Mouse (Mus musculus) limb, embryonic 12.5 days (tissue): ENCODE measurements around the gene Mfap4. TPM values are rescaled to one million over a fixed set of nuclear protein-coding genes. Genes with fewer than 3 reads are reported as not detected.

Experiments used
- ATAC-seq: fragments of 200-750 bp; cut with Nextera tagmentation; 2 replicates; pipeline ENCODE4 v1.8.0; 2017; ENCODE audit warnings: low read depth, moderate TSS enrichment; ENCODE audit not compliant: insufficient number of reproducible peaks, insufficient read depth, low FRiP score, low TSS enrichment
- H3K27ac ChIP-seq: fragments of 300-500 bp; sonication (generic); 2 replicates; pipeline ENCODE4 v1.5.1; 2016; ENCODE audit warnings: mild to moderate bottlenecking, moderate library complexity
- H3K27me3 ChIP-seq: fragments of 300-500 bp; sonication (generic); 2 replicates; pipeline ENCODE4 v1.6.1; 2016; ENCODE audit warnings: mild to moderate bottlenecking, moderate library complexity
- H3K36me3 ChIP-seq: fragments of 300-500 bp; sonication (generic); 2 replicates; pipeline ENCODE4 v1.6.1; 2016; ENCODE audit warnings: mild to moderate bottlenecking, moderate library complexity
- H3K4me1 ChIP-seq: fragments of 300-500 bp; sonication (generic); replicated peaks from 2 replicates; pipeline ENCODE4 v1.6.1; 2016
- H3K4me2 ChIP-seq: fragments of 300-500 bp; sonication (generic); 2 replicates; pipeline ENCODE4 v1.6.1; 2016; ENCODE audit warnings: mild to moderate bottlenecking, moderate library complexity
- H3K4me3 ChIP-seq: fragments of 300-500 bp; sonication (generic); replicated peaks from 2 replicates; pipeline ENCODE4 v1.5.1; 2016; ENCODE audit warnings: mild to moderate bottlenecking
- H3K9ac ChIP-seq: fragments of 300-500 bp; sonication (generic); replicated peaks from 2 replicates; pipeline ENCODE4 v1.6.1; 2016; ENCODE audit warnings: mild to moderate bottlenecking, moderate library complexity
- H3K9me3 ChIP-seq: fragments of 300-500 bp; sonication (generic); 2 replicates; pipeline ENCODE4 v1.6.1; 2016; ENCODE audit warnings: mild to moderate bottlenecking, moderate library complexity
- WGBS: fragments of 180-500 bp; shearing (Covaris S2); methylation state at CpG from one replicate; pipeline ENCODE4 v1.1.7; 2016; 5-methylcytosine and 5-hydroxymethylcytosine counted together
- polyA plus RNA-seq: library from polyadenylated mRNA; unstranded; fragments of >200 nt; fragmentation: Nextera tagmentation; extraction: Ambion mirVana; gene quantifications from 2 replicates; pipeline ENCODE4 v1.2.1, GENCODE M21; 2016

Gene Mfap4
- polyA plus RNA-seq, 1 experiment from 2014 or later = 198 TPM

DNA sequence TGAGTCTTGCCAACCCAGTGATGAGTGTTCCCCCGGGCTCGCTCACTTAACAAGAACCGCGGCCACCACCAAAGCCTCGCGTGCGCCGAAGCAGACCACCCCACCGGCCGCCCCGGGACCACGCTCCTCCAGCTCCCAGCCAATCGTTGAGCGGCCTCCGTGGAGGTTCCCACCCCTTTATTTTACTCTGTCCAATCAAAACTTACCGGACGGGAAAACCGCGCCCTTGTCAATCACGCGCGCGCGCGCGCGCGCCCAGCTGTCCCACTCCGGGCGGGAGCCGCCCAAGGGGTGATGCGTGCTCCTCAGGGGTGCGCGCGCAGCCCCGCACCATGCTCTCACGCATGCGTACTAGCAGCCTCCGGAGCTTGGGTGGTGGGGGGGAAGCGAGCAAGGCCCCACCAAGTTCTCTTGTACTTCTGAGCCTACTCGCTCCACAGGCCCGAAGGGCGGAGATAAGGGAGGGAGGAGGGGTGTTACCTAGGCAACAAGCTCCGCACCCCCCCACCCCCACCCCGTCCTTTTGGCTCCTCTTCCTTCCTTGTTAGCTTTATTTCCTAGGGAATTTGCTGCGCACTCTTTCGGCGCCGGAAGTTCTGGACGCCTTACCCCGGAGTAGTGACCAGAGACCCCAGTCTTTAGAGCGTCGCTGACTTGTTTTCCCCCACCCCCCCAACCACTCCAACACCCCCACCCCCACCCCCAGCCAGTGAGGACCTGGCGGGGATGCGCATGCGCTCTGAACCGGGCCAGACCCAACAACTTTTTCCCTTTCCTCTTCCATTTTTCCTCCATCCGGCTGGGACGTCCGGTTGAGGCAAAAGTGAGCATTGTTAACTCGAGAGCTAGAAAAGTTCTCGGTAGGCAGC, 9.1 kb downstream of the Mfap4 start, which contains the start of gene Mapk7:
Gene Mapk7, minus strand, starts transcription at position 278 of the 869 bp plus-strand sequence.
- under 1% methylated on average over 62 of the region's 62 CpGs for WGBS
- H3K9me3 ChIP-seq = no peaks in the 10 kb centered on the region
- peak within 1 kb of the TSS; percentile 90 for H3K27ac ChIP-seq
- peak; percentile 94 for ATAC-seq
- H3K4me2 ChIP-seq = peak within 1 kb of the TSS; percentile 81
- H3K4me3 ChIP-seq = peak within 1 kb of the TSS; percentile 87
- no peaks in the 10 kb centered on the region for H3K27me3 ChIP-seq
- H3K36me3 ChIP-seq = peaks cover 37% of the 10 kb centered on the region
- peak within 1 kb of the TSS; percentile 85 for H3K9ac ChIP-seq
- peaks cover 19% of the 10 kb centered on the region for H3K4me1 ChIP-seq

DNA sequence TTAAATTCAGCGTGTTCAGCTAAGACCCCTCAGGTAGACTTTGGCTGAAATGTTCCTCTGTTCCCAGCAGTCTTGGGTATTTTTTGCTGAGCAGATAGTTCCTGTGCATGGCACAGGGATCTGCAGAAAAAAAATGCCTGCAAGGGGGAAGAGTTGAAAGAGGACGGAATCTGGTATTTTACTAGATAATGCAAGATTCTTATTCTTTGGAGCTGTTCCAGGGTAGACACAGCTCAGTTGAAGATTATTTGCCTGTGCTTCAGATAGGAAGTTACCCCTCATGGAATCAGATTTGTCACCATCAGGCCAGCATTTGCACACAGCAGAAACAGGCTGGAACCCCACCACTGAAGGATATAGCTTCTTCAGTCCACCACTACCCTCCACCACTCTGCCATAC, 10.3 kb downstream of the Mfap4 start:
- WGBS = 91% methylated on average over 2 of the region's 2 CpGs
- Histone ChIP-seq H3K4me3 (no peak overlapping the region), H3K4me2 (no peak overlapping the region), H3K27me3 (no peaks in the 10 kb centered on the region), H3K9ac (no peak overlapping the region), H3K36me3 (peaks cover 25% of the 10 kb centered on the region), H3K9me3 (no peaks in the 10 kb centered on the region), H3K4me1 (peaks cover 18% of the 10 kb centered on the region), H3K27ac (peak overlapping the region; percentile 90; the same call in 1 of the 2 replicates)
- no peak for ATAC-seq

- H3K4me3 ChIP-seq = no peak overlapping the region
- H3K27me3 ChIP-seq = no peaks in the 10 kb centered on the region
- WGBS = 78% methylated on average over 1 of the region's 1 CpGs
- H3K9ac ChIP-seq = no peak overlapping the region
- no peak for ATAC-seq
- H3K4me2 ChIP-seq = no peak overlapping the region
- H3K9me3 ChIP-seq = no peaks in the 10 kb centered on the region
- no peak overlapping the region for H3K27ac ChIP-seq
- H3K4me1 ChIP-seq = peaks cover 13% of the 10 kb centered on the region
- peaks cover 6% of the 10 kb centered on the region for H3K36me3 ChIP-seq
Observed at GRCm38 (mm10) chr11:61497490-61497889, 12.3 kb downstream of the Mfap4 start.

GRCm38 (mm10) chr11:61498736-61499504, 13.7 kb downstream of the Mfap4 start:
- H3K9me3 ChIP-seq = no peaks in the 10 kb centered on the region
- no peaks in the 10 kb centered on the region for H3K27me3 ChIP-seq
- no peak overlapping the region for H3K4me3 ChIP-seq
- H3K27ac ChIP-seq = 0 out of 2 replicates have a peak overlapping the region, but pooled peaks have one; percentile 29
- H3K9ac ChIP-seq = no peak overlapping the region
- peaks cover 9% of the 10 kb centered on the region for H3K4me1 ChIP-seq
- no peak overlapping the region for H3K4me2 ChIP-seq
- WGBS = 58% methylated on average over 6 of the region's 6 CpGs
- ATAC-seq = no peak
- H3K36me3 ChIP-seq = no peaks in the 10 kb centered on the region

- Histone ChIP-seq H3K27me3 (no peaks in the 10 kb centered on the region), H3K4me2 (no peak overlapping the region), H3K9ac (no peak overlapping the region), H3K4me1 (peaks cover 25% of the 10 kb centered on the region), H3K27ac (peak overlapping the region; percentile 50), H3K36me3 (0 out of 2 replicates have a peak, but pooled peaks cover 6% of the 10 kb centered on the region), H3K4me3 (peak overlapping the region; percentile 59; the same call in 1 of the 2 replicates), H3K9me3 (no peaks in the 10 kb centered on the region)
- 42% methylated on average over 8 of the region's 8 CpGs for WGBS
- ATAC-seq = no peak
Observed at GRCm38 (mm10) chr11:61503933-61504332, 18.7 kb downstream of the Mfap4 start.

DNA sequence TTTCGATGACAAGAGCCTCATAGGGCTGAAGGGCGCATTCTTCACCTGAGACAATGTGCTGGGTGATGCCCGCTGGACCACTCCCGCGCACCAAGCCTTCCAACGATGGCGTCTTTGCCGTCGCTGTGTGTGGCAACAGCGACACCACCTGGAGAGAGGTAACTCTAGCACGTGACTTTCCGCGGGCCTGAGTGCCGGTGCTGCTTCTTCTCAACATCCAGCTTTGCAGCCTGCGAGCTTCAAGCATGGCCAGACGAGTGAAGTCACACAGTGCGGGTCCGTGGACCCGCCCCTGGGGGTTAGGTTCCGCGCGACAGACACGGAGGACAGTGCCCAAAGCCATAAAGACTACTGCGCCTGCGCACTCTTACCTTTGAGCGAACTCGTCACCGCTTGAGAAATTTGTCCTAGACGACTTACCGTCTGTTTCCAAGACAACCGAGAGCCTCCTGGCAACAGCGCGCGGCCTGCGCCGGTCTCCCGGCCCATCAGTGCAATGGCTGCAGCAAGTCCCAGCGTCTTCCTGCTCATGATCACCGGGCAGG, 19.6 kb downstream of the Mfap4 start, which contains the start of gene B9d1:
Gene B9d1, plus strand, starts transcription at position 432 of the 545 bp plus-strand sequence.
- Histone ChIP-seq H3K9ac (peak within 1 kb of the TSS; percentile 63), H3K4me3 (peak within 1 kb of the TSS; percentile 59), H3K4me2 (peak within 1 kb of the TSS; percentile 54), H3K27me3 (no peaks in the 10 kb centered on the region), H3K9me3 (no peaks in the 10 kb centered on the region), H3K4me1 (peaks cover 21% of the 10 kb centered on the region), H3K36me3 (peaks cover 15% of the 10 kb centered on the region; the same call in 1 of the 2 replicates), H3K27ac (peak within 1 kb of the TSS; percentile 85)
- ATAC-seq = peak; percentile 91
- under 1% methylated on average over 39 of the region's 39 CpGs for WGBS

DNA sequence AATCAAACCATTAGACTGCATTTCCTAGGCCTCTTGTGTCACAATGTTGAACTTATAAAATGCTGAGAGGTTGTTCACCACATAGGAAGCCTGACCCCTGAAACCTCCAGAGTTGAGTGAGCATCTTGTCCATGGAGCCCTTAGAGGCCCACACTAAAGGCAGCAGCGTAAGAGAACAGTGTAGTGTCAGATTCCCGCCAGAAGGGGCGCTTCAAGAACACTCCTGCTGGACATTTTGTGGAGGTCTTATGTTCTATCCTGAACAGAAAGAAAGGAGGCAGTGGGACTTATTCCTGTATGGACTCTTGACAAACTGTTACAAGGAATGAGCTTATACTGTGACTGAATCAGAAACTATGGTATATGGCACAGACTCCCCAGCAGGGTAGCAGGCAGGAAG, 29.7 kb downstream of the Mfap4 start:
- no peaks in the 10 kb centered on the region for H3K9me3 ChIP-seq
- WGBS = 47% methylated on average over 3 of the region's 3 CpGs
- no peak overlapping the region for H3K4me2 ChIP-seq
- peaks cover 66% of the 10 kb centered on the region for H3K36me3 ChIP-seq
- H3K4me1 ChIP-seq = no peaks in the 10 kb centered on the region
- H3K27me3 ChIP-seq = no peaks in the 10 kb centered on the region
- no peak for ATAC-seq
- H3K27ac ChIP-seq = no peak overlapping the region
- H3K4me3 ChIP-seq = no peak overlapping the region
- no peak overlapping the region for H3K9ac ChIP-seq

DNA sequence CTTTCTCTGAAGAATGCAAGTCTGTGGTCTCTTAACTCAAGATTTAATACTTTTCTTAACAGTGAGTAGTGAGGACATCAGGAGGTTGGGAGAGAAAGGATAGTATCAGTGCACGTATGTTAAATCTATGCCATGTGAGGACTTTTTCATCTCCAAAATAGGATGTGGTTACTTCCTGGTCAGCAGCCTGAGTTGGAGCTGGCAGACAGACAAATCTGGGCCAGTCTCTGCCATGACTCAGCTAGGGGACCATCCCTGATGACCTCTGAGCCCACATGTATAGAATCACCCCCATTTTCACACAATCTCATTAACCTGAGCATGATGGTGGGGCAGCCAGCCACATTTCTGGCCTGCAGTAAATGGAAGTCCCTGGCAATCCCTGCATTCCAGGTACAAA, 32.7 kb downstream of the Mfap4 start:
- no peak for ATAC-seq
- H3K36me3 ChIP-seq = peaks cover 76% of the 10 kb centered on the region

DNA sequence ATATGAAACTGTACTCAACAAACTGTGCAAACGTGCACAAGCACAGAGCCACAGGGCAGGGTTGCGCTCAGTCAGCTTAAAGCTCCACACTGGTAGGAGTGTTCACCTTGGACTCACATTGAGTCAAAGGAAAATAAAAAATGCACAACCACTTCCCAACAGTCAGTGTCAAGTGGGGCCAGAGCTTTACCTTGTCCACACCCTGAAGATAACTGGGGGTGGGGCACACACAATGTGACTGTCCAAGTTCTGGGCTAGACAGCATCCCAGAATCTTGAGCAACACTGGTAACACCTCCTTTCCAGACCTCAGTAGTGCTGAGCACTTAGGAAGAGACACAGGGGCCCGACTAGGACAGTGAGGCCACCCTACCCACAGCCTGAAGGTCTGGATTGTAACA, 33.6 kb downstream of the Mfap4 start:
- Histone ChIP-seq H3K27ac (no peak overlapping the region), H3K4me1 (no peaks in the 10 kb centered on the region), H3K9me3 (no peaks in the 10 kb centered on the region), H3K27me3 (no peaks in the 10 kb centered on the region), H3K9ac (no peak overlapping the region), H3K4me3 (no peak overlapping the region), H3K36me3 (peaks cover 69% of the 10 kb centered on the region), H3K4me2 (no peak overlapping the region)
- WGBS = 90% methylated on average over 3 of the region's 3 CpGs
- no peak for ATAC-seq

More for the DNA sequence above, 32.7 kb downstream of the Mfap4 start:
- Histone ChIP-seq H3K4me1 (no peaks in the 10 kb centered on the region), H3K27me3 (no peaks in the 10 kb centered on the region), H3K9me3 (no peaks in the 10 kb centered on the region), H3K4me3 (no peak overlapping the region), H3K27ac (no peak overlapping the region), H3K4me2 (no peak overlapping the region), H3K9ac (no peak overlapping the region)
- WGBS = 88% methylated on average over 1 of the region's 1 CpGs

- Histone ChIP-seq H3K4me1 (no peaks in the 10 kb centered on the region), H3K27ac (no peak overlapping the region), H3K27me3 (no peaks in the 10 kb centered on the region), H3K4me2 (no peak overlapping the region), H3K9ac (no peak overlapping the region), H3K9me3 (no peaks in the 10 kb centered on the region), H3K4me3 (no peak overlapping the region), H3K36me3 (peaks cover 76% of the 10 kb centered on the region)
- WGBS = 91% methylated on average over 3 of the region's 3 CpGs
- no peak for ATAC-seq
Observed at GRCm38 (mm10) chr11:61519484-61520107, 34.4 kb downstream of the Mfap4 start.
